Mouse (Mus musculus) left cerebral cortex, postnatal 10 days (tissue): ENCODE data around the gene Fbxw13. TPM values are rescaled to one million over a fixed set of nuclear protein-coding genes. Genes with fewer than 3 reads are reported as not detected.
"Not testable (repeated sequence)": the region's sequence is repeated elsewhere in the genome, so short reads cannot be mapped to it uniquely, and the experiment has no call there.

Experiments
- DNase-seq, 2 experiments: peaks; one replicate each; pipeline ENCODE4 v3.0.0; 2021 to 2022; ENCODE audit warnings: low spot score in 2 of 2, mixed read lengths in 1 of 2; ENCODE audit errors: extremely low spot score in 1 of 2
- intact Hi-C: fragments of 180-260 bp; cut with DNase I; formaldehyde crosslinking; loops from one replicate; pipeline ENCODE4 v1.15.1; 2025
- total RNA-seq, 2 experiments: library from RNA; stranded (reverse); gene quantifications; 2 replicates each; pipeline ENCODE4 v1.2.3; 2021

The Fbxw13 gene
- not detected for total RNA-seq

DNA sequence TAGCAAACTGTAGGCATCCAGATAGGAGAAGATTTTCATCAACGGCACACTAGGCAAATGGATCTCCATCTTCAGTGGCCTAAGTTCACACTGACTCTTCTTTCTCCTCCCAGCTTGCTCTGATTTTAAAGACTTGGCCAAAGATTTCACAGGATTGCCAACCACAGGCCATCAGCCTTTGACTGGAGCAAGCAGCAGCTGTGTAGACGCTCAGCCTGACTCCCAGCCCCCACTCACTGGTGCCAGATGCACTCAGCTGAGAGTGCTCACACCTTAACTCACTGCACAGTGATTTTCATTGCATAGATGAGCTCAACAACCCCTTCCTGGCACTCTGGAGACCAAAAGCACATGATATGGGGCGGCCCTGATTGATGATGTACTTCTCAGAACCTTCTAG lies at the start of gene Fbxw13:
Fbxw13 (minus strand) TSS at position 101 of the 400 bp plus-strand sequence.
- intact Hi-C loops, DNase-seq: not testable (repeated sequence)

GRCm38 (mm10) chr9:109234654-109235053 lies 38.9 kb upstream of the Fbxw13 start, which contains the start of gene Fbxw20:
Fbxw20 (minus strand) TSS chr9:109234754.
- DNase-seq: no peak
- intact Hi-C loops: no loop called here

DNA sequence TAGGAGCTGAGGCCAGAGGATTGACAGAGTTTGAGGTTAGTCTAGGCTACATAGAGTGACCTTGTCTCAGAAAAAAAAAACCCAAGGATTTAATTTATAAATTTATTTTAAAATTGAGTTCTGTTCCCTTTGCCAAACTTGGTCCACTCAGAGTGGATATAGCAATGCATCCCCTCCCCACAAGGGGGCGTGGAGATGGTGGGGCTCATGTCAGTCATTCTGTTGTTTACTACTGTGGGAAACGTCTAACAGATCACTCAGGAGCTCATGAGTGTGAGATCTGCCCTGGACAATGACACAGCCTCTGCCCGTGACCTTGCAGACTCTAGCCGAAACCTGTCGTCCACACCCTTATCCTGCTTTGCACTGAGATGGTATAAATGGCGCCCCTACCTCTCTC lies 22.7 kb upstream of the Fbxw13 start:
- intact Hi-C loops: no loop called here
- DNase-seq: no peak

DNA sequence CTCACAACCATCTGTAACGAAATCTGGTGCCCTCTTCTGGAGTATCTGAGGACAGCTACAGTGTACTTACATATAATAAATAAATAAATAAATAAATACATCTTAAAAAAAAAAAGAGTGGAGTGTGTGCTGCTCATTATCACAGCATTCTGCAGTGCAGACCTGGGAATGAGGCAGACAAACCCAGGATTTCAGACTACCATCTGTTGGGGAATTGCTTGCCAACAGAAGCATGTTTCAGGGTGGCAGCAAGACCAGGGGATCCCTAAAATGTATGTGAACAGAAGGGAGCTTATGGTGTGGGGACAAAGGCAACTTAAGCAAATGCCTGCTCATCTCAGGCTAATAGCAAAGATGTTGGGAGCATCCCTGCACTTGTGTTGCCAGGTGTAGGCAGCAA lies 5.6 kb upstream of the Fbxw13 start:
- intact Hi-C loops: not testable (repeated sequence)
- peak in 1 of 2 experiments; percentile 8 for DNase-seq

DNA sequence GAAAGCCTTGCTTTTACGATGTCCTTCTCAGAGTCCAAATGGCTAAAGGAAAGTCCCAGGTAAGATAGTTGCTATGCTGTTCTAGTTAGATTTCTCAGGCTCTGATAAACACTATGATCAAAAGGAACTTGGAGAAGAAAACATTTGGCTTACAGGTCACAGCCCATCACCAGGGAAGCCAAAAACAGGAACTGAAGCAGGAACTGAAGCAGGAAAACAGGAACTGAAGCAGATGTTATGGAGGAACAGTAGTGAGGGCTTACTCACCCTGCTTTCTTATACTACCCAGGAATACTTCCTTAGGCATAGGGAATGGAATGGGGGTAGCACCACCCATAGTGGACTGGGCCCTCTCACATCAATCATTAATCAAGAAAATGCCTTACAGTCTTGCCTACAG lies 4.6 kb upstream of the Fbxw13 start:
- intact Hi-C loops: no loop called here

DNA sequence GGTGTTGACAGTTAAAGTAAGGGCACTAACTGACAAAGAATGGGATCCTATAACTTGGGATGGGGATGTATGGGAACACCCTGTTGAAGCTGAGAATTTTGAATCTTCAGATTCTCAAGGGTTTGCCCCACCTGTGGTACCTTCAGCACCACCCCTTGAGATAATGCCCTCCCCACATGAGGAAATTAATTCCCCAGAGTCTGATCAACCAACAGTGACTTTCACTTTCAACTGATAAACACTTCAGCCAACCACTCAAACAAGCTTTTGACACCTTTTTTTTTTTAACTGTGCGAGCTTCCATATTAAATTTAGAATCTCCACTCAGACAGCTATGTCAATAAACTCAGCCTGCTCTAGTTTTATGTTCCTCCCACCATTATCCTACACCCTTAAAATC lies 3.6 kb upstream of the Fbxw13 start:
- intact Hi-C loops: no loop called here
- DNase-seq: no peak

More for the DNA sequence above, 4.6 kb upstream of the Fbxw13 start:
- DNase-seq: no peak

- intact Hi-C loops: no loop called here
- DNase-seq: no peak
Measured at GRCm38 (mm10) chr9:109177208-109177607, 18.6 kb downstream of the Fbxw13 start.

- intact Hi-C loops: no loop called here
- DNase-seq: no peak
Measured at GRCm38 (mm10) chr9:109176301-109176700, 19.5 kb downstream of the Fbxw13 start.

- no peak for DNase-seq
- intact Hi-C loops: no loop called here
Measured at GRCm38 (mm10) chr9:109167316-109167715, 28.5 kb downstream of the Fbxw13 start.

DNA sequence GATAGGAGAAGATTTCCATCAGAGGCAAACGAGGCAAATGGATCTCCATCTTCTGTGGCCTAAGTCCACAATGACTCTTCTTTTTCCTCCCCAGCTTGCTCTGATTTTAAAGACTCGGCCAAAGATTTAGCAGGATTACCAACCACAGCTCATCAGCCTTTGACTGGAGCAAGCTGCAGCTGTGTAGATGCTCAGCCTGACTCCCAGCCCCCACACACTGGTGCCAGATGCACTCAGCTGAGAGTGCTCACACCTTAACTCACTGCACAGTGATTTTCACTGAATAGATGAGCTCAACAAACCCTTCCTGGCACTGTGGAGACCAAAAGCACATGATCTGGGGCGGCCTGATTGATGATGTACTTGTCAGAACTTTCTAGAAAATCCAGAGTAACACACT lies 33.8 kb downstream of the Fbxw13 start, which contains the start of gene Fbxw21:
Fbxw21 (minus strand) TSS at position 101 of the 400 bp plus-strand sequence.
- no peak for DNase-seq
- intact Hi-C loops: no loop called here

- intact Hi-C loops, DNase-seq: not testable (repeated sequence)
Measured at GRCm38 (mm10) chr9:109140414-109140813, 55.4 kb downstream of the Fbxw13 start.

DNA sequence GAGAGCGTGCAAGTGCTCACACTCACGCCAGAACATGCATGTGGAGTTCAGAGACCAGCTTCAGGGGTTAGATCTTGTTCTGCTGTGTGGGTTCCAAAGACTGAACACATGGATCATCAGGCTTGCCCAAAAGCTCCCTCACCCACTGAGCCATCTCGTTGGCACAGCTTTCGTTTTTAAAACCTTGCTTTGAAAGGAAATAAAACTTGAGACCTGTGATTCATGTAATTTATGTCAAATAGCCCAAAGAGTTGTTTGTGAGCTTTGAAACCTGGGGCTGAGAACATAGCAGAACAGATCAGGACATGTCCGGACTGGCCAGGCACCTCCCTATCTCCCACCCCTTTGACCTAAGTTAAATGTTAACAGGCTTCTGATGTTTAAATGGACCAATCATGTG lies 65.7 kb downstream of the Fbxw13 start:
- DNase-seq: no peak
- intact Hi-C loops: no loop called here

Other genes starting within 250 kb of the Fbxw13 start
- gene Col7a1, start 242.4 kb downstream of the Fbxw13 start, total RNA-seq: 1 to 10 TPM; 5.2 to 6.1 TPM
- under 1 TPM; 0.30 to 0.49 TPM for gene Ucn2, start 210.0 kb downstream of the Fbxw13 start, total RNA-seq
- 10 to 100 TPM; 19.2 to 25.8 TPM for gene Pfkfb4, start 204.2 kb downstream of the Fbxw13 start, total RNA-seq
- gene Shisa5, start 157.4 kb downstream of the Fbxw13 start, total RNA-seq: 10 to 100 TPM; 46.2 to 56.7 TPM
- 10 to 100 TPM; 11.4 to 12.1 TPM for gene Trex1, start 136.2 kb downstream of the Fbxw13 start, total RNA-seq
- gene Atrip, start 121.9 kb downstream of the Fbxw13 start, total RNA-seq: 10 to 100 TPM; 24.4 to 29.0 TPM
- 1 to 10 TPM; 6.4 TPM for gene Ccdc51, start 113.5 kb downstream of the Fbxw13 start, total RNA-seq
- gene Tma7, start 113.4 kb downstream of the Fbxw13 start, total RNA-seq: 100 to 1,000 TPM; 384 to 385 TPM
- gene Plxnb1, start 100.6 kb downstream of the Fbxw13 start, total RNA-seq: 10 to 100 TPM; 56.9 to 65.2 TPM
- not detected for gene Fbxw21, start 33.9 kb downstream of the Fbxw13 start, total RNA-seq
- gene Fbxw20, start 38.8 kb upstream of the Fbxw13 start, total RNA-seq: not detected
- gene Fbxw14, start 91.7 kb upstream of the Fbxw13 start, total RNA-seq: not detected
- gene Fbxw28, start 143.7 kb upstream of the Fbxw13 start, total RNA-seq: not detected
- not detected for gene Fbxw22, start 208.3 kb upstream of the Fbxw13 start, total RNA-seq